Mouse (Mus musculus): ENCODE data around the gene Sec61g.
A peak's percentile ranks its signal among the peaks of the same experiment; 100 is the strongest.
"Not testable (repeated sequence)": the region's sequence is repeated elsewhere in the genome, so short reads cannot be mapped to it uniquely, and the experiment has no call there.

Gene Sec61g

GRCm38 (mm10) chr11:16508052-16508654 lies at the start of gene Sec61g:
Gene Sec61g (minus strand): TSS chr11:16508484.
- peak; percentile 91 for DNase-seq (ENCODE audit: low read depth, low spot score)

GRCm38 (mm10) chr11:16546421-16547163 lies 38.3 kb upstream of the Sec61g start:
- DNase-seq (ENCODE audit: low read depth, low spot score), result no peak

- no peak for DNase-seq (ENCODE audit: low read depth, low spot score)
These were observed 29.1 kb upstream of the Sec61g start for GRCm38 (mm10) chr11:16537379-16537778.

DNA sequence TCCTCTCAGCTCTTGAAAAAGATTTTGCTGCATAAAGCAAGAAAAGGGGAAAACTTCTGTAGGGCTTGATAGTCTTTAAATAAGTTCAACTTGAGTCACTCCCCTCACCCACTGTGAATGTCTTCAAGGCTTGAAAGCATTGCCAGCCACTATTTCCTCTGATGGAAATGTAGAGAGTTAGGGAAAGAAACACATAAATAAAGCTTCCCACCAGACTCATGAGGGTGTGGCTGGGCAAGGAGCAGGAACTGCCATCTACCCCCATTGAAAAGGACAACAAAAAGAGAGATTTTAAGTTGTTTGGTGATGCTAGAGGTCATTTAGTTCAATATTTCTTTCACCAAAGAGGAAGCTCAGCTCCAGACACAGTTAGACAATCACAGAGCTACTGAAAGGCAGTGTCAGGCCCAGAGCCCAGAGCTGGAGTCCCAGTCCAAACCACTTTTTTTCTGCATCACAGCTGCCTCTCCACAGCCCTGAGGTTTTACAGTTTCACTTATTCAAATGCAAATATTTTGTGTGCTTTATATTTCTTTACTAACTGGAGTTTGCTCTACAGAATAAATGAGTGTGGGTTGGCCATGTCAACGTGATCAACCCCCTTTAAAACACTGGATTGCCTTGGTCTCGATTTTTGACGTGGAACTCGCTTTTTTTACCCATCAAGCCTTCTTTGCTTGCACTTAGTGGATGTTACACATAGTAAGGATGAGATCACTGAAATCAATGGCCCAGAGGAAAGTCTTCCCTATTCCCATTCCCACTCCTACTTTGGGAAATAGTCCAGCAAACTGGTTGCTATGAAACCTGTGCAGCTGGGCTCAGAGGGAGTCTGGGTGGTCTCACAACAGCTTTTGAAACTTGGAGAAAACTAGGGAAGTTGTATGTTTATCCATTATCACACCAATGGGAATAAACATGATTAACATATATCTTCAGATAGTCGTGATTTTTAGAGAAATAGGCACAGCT lies 26.6 kb upstream of the Sec61g start:
- no peak for DNase-seq (ENCODE audit: low read depth, low spot score)

DNA sequence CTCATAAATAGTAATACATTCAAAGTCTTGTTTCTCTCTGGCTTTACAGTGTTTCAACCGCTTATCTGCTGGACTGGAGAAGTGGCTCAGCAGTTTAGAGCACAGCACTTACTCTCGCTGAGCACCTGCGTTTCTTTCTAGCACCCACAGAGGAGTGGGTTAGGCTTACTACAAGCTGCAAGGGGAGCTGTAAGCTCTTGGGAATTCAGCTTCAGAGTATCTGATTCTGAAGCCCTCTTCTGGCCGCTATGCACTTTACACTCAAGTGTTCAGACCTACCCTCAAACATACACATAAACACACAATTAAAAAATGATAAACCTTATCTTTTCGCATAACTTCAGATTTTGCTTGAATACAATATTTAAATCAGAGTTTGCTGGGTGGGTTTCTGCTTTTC lies 24.6 kb upstream of the Sec61g start:
- no peak for DNase-seq (ENCODE audit: low read depth, low spot score)

DNA sequence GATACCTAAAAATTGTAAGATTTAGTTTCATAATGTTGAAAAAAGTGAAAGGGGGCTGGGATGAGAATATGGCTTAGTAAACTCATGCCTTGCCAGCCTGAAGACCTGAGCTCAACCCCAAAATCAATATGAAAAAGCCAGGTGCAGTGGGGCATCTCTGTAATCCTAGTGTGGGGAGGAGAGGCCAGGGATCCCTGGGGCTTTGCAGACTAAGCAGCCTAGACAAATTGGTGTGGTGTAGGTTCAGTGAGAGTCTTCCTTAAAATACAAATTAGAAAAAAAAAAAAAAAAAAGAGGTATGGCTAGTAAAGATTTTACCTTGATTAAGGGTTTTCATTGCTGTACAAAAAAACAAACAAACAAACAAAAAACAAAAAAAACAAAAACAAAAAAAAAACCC lies 20.6 kb upstream of the Sec61g start:
- DNase-seq (ENCODE audit: low read depth, low spot score), result no peak

DNA sequence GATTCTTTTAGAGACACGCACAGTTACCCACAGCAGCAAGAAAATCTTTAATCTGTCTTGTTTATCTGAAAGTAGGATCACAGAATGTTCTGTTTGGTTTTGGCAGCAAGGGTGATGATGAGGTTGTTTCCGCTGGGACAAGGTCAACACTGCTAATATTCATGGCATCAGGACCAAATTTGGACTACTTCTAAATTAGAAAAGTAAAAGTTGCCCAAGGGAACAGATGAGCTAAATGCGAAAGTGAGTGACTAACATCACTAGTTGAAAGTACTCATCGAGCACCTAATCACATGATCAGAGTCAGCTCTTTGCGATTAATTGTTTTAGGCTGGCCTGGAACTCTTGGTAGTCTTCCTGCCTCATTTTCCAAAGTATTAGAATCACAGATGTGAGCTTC lies 20.1 kb upstream of the Sec61g start:
- no peak for DNase-seq (ENCODE audit: low read depth, low spot score)

- DNase-seq (ENCODE audit: low read depth, low spot score), result no peak
These were observed 19.5 kb upstream of the Sec61g start for GRCm38 (mm10) chr11:16527743-16528142.

GRCm38 (mm10) chr11:16526467-16526866 lies 18.2 kb upstream of the Sec61g start:
- DNase-seq (ENCODE audit: low read depth, low spot score), result no peak

- DNase-seq (ENCODE audit: low read depth, low spot score), result no peak
These were observed 17.4 kb upstream of the Sec61g start for GRCm38 (mm10) chr11:16525724-16526123.

- peak; percentile 56 for DNase-seq (ENCODE audit: low read depth, low spot score)
These were observed 16.8 kb upstream of the Sec61g start for GRCm38 (mm10) chr11:16524917-16525640.

DNA sequence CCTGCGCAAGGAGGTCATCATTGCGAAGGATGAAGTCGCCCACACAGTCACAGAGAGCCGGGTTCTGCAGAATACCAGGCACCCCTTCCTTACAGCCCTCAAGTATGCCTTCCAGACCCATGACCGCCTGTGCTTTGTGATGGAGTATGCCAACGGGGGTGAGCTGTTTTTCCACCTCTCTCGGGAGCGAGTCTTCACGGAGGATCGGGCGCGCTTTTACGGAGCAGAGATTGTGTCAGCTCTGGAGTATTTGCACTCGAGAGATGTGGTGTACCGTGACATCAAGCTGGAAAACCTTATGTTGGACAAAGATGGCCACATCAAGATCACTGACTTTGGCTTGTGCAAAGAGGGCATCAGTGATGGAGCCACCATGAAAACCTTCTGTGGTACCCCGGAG lies 6.8 kb upstream of the Sec61g start:
- not testable (repeated sequence) for DNase-seq (ENCODE audit: low read depth, low spot score)

- DNase-seq (ENCODE audit: low read depth, low spot score), result not testable (repeated sequence)
These were observed 5.9 kb upstream of the Sec61g start for GRCm38 (mm10) chr11:16514221-16514620.

DNA sequence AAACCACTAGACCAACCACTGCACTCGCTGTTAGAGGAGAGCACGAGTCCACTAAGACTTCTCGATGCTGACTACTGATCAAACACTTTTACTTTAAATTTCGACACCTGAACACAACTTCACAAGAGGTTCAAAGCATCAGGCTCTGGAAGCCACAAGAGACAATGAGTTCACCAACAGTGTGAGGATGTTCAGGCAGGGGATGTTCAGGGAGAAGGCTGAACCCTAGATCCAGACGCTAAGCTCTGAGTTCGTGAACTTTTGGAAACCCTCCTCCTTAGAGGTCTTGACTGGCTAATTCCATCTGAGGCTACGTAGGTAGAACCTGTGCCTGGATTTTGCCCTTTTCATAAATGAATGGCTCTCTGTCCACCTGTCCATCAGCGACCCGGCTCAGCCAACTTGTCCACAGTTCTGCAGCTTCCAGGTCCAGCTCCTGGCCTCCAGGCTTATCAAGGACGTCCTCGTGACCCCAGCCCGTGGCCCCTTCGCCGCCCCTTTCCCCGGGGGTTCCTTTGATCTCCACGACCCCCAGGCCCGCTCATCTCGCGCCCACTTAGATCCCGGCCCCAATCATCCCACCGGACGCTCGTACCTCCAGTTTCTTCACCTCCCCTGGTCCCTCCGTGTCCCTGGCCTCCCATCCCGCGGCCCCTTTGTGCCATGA lies 766 bp downstream of the Sec61g start:
- DNase-seq (ENCODE audit: low read depth, low spot score), result peak; percentile 13

DNA sequence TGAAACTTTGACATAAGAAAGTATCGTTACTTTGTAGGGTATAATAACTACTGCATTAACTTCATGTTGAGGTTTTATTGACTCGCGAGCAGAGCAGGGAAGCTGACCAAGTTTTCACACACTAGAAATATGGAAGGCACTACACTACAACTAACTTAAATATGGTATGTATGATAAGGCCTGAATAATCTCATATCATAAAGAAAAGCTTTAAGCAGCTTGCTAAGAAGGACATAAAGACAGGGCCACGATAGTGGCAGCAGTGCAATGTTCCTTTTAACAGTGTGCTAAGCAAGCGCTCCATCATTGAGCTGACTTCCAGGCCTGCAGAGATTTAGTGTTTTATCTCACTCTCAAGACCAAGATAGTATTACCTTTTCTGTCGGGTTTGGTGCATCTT lies 2.3 kb downstream of the Sec61g start:
- DNase-seq (ENCODE audit: low read depth, low spot score), result no peak

- no peak for DNase-seq (ENCODE audit: low read depth, low spot score)
These were observed 5.1 kb downstream of the Sec61g start for GRCm38 (mm10) chr11:16503150-16503549.

DNA sequence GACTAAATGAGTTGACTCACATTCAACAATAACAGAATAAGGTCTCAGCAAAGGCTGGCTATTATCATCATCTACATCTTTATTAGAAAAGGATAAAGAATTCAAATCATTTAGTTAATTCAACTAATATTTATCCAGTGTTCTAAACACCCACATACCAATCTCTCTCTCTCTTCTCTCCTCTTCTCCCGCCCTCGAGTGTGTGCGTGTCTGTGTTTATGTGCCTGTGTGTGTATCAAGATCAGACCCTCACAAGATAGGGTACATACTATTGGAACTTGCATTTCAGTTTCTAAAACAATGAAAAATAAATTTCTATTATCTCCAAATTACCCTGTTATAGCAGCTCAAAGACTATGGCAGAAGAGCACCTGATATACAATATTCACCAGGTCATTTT lies 5.5 kb downstream of the Sec61g start:
- DNase-seq (ENCODE audit: low read depth, low spot score), result no peak

DNA sequence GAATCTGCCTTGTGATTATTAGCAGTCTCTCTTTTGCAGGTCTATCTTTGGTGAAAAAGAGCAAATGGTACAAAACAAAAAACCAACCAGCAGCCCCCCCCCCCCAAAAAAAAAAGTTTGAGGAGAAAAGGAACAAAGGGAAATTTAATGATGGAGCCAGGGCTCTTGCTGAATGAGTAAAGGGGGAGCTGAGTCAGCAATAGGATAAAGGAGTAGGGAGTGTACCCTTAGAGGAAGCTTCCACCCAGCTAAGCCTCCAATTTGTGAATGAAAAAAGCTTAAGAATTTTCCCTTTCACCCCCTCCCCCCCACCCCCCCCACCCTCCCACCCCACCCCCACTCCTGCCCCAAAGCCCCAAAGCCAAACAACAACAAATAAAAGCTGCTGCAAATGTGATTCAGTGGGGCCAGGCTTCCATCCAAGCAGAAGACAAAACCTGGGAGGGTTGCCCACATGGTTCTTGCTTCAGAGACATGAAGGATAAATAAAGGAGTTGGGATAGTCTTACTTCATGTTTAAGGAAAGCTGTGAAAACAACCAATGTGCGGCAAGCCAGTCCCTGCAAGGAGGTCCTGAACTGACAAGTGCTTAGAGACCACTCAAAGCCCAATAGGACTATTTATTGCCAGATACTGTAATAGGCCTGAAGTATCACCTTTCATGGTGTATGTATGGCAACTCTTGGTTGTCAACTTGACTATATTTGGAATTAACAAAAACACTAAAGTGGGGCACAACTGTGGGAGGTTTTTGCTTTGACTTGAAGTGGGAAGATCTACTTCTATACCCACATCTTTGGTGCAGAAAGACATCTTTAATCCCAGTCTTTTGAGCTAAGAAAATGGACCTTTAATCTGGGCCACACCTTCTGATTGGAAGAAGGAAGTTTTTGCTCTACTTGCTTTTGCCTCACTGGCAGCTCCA lies 9.3 kb downstream of the Sec61g start:
- no peak for DNase-seq (ENCODE audit: low read depth, low spot score)

All from forelimb bud, embryonic 11.5 days (tissue).